ENCODE assay signal across 26 mouse cellular contexts in the genomic region with DNA sequence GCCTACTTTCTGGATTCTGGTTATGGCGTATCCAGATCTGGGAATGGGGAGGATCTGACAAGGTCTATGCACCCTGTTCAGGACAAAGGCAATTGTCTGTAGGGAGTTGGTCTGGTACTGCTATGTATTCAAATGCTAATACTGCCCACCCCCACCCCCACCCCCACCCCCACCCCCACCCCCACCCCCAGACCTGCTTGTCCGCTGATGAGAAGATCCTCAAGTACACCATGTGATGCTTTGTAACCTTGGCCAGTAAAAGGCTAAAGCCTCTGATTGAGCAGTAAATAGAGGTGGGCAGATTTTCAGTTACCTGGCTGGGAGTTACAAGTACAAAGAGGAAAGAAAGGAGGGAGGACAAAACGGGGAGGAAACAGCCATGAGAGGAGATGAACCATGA. TPM values are rescaled to one million over a fixed set of nuclear protein-coding genes. Genes with fewer than 3 reads are reported as not detected.
A peak's percentile ranks its signal among the peaks of the same experiment; 100 is the strongest.
DNase-seq lines count a peak whose midpoint lies in the region; ATAC-seq and TF ChIP-seq lines count a peak whose summit lies in the region.
"Had no signal": no experiment of that assay in that cellular context is flagged by ENCODE, and none has a peak within 500 bp of the region (broad histone marks: within the 10 kb centered on the region; RNA-seq: fewer than 3 reads in every experiment).

No protein-coding gene starts in this region.

- H3K4me1 ChIP-seq in embryonic facial prominence, embryonic 11.5 days (ENCODE audit: control insufficient read depth, insufficient read depth, low read length) = no peaks in the 10 kb centered on the region
- 0 out of 2 replicates have a peak, but pooled peaks cover 6% of the 10 kb centered on the region for H3K4me1 ChIP-seq in embryonic facial prominence, embryonic 10.5 days
- H3K4me1 ChIP-seq in neural tube, embryonic 11.5 days (ENCODE audit: control insufficient read depth, insufficient read depth, low read length) = no peaks in the 10 kb centered on the region
- H3K4me1 ChIP-seq in neural tube, embryonic 15.5 days = no peaks in the 10 kb centered on the region
- H3K4me1 ChIP-seq in olfactory bulb, adult 2 months (ENCODE audit: control insufficient read depth, insufficient read depth, low read length) = no peaks in the 10 kb centered on the region
- H3K4me1 ChIP-seq: embryonic facial prominence, embryonic 15.5 days; heart, embryonic 12.5 days had no signal

- H3K27ac ChIP-seq in embryonic facial prominence, embryonic 11.5 days (replicated peaks; ENCODE audit: low read depth, low read length) = no peak overlapping the region
- H3K27ac ChIP-seq in embryonic facial prominence, embryonic 10.5 days (replicated peaks) = no peak overlapping the region
- H3K27ac ChIP-seq in neural tube, embryonic 11.5 days (ENCODE audit: low read depth, low read length) = no peak overlapping the region
- H3K27ac ChIP-seq in neural tube, embryonic 15.5 days (replicated peaks) = no peak overlapping the region
- peak overlapping the region; percentile 72 for H3K27ac ChIP-seq in olfactory bulb, adult 2 months (ENCODE audit: insufficient read depth, low read depth, low read length)
- H3K27ac ChIP-seq: embryonic facial prominence, embryonic 15.5 days; forebrain, embryonic 10.5 days; hindbrain, embryonic 10.5 days; hindbrain, embryonic 15.5 days had no signal

- H3K4me2 ChIP-seq in embryonic facial prominence, embryonic 11.5 days (ENCODE audit: low read depth, low read length) = no peak overlapping the region
- no peak overlapping the region for H3K4me2 ChIP-seq in neural tube, embryonic 11.5 days (ENCODE audit: low read depth)
- H3K4me2 ChIP-seq in neural tube, embryonic 15.5 days = no peak overlapping the region
- H3K4me2 ChIP-seq: embryonic facial prominence, embryonic 15.5 days; heart, embryonic 12.5 days; hindbrain, embryonic 15.5 days had no signal

- H3K9ac ChIP-seq in embryonic facial prominence, embryonic 11.5 days (replicated peaks; ENCODE audit: low read length) = no peak overlapping the region
- no peak overlapping the region for H3K9ac ChIP-seq in neural tube, embryonic 11.5 days (ENCODE audit: low read length)
- H3K9ac ChIP-seq in neural tube, embryonic 15.5 days (replicated peaks) = no peak overlapping the region
- H3K9ac ChIP-seq: embryonic facial prominence, embryonic 15.5 days; heart, embryonic 12.5 days; hindbrain, embryonic 15.5 days had no signal

- TF ChIP-seq CTCF in olfactory bulb, adult 2 months (IDR thresholded peaks at IDR 0.05; ENCODE audit: insufficient read depth, low read depth, low read length) = no peak

- no peak overlapping the region for H3K4me3 ChIP-seq in embryonic facial prominence, embryonic 11.5 days (ENCODE audit: low read depth, low read length)
- no peak overlapping the region for H3K4me3 ChIP-seq in embryonic facial prominence, embryonic 10.5 days
- no peak overlapping the region for H3K4me3 ChIP-seq in neural tube, embryonic 11.5 days (ENCODE audit: low read depth, low read length)
- no peak overlapping the region for H3K4me3 ChIP-seq in neural tube, embryonic 15.5 days (replicated peaks)
- H3K4me3 ChIP-seq in olfactory bulb, adult 2 months (ENCODE audit: insufficient read depth, low read depth, low read length) = no peak overlapping the region
- H3K4me3 ChIP-seq: embryonic facial prominence, embryonic 15.5 days; erythroblast, embryonic 14.5 days; forebrain, embryonic 10.5 days; heart, embryonic 12.5 days; hindbrain, embryonic 10.5 days; hindbrain, embryonic 15.5 days had no signal

- DNase-seq in embryonic facial prominence, embryonic 11.5 days (ENCODE audit: low spot score) = no peak
- no peak for DNase-seq in embryonic facial prominence, embryonic 10.5 days (ENCODE audit: low spot score)
- DNase-seq in neural tube, embryonic 11.5 days (ENCODE audit: low spot score) = no peak
- peak; percentile 95 for DNase-seq in R1 (ENCODE audit: low read depth, low spot score)
- DNase-seq in cerebellum, adult 11 months = no peak
- no peak for DNase-seq in cerebellum, postnatal 10 days
- DNase-seq: adrenal gland, adult 2 months; adrenal gland, postnatal 25 days; B cell, adult 2 months; cerebellum, adult 2 months; cerebellum, postnatal 36 days; gastrocnemius, postnatal 10 days; heart, adult 18-20 months had no signal

- no peak for TF ChIP-seq POLR2A in olfactory bulb, adult 2 months (IDR thresholded peaks at IDR 0.05; ENCODE audit: insufficient read depth, low read depth, low read length)

- H3K27me3 ChIP-seq in embryonic facial prominence, embryonic 11.5 days (ENCODE audit: control insufficient read depth, insufficient read depth, low read length) = no peaks in the 10 kb centered on the region
- peaks cover 13% of the 10 kb centered on the region for H3K27me3 ChIP-seq in embryonic facial prominence, embryonic 10.5 days (replicated peaks; ENCODE audit: low read depth, poor library complexity, severe bottlenecking)
- H3K27me3 ChIP-seq in neural tube, embryonic 11.5 days (ENCODE audit: control insufficient read depth, insufficient read depth, low read length) = no peaks in the 10 kb centered on the region
- H3K27me3 ChIP-seq in neural tube, embryonic 15.5 days (replicated peaks) = 0 out of 2 replicates have a peak, but pooled peaks cover 3% of the 10 kb centered on the region
- H3K27me3 ChIP-seq: embryonic facial prominence, embryonic 15.5 days had no signal

- 39% methylated on average over 3 of the region's 3 CpGs for WGBS in embryonic facial prominence, embryonic 11.5 days
- 47% methylated on average over 3 of the region's 3 CpGs for WGBS in embryonic facial prominence, embryonic 10.5 days
- WGBS in neural tube, embryonic 11.5 days = 23% methylated on average over 3 of the region's 3 CpGs
- 21% methylated on average over 3 of the region's 3 CpGs for WGBS in neural tube, embryonic 15.5 days
- 45% methylated on average over 3 of the region's 3 CpGs for WGBS in olfactory bulb, adult 2 months

- H3K9me3 ChIP-seq in embryonic facial prominence, embryonic 11.5 days (replicated peaks; ENCODE audit: control insufficient read depth, low read length) = no peaks in the 10 kb centered on the region
- no peaks in the 10 kb centered on the region for H3K9me3 ChIP-seq in embryonic facial prominence, embryonic 10.5 days
- no peaks in the 10 kb centered on the region for H3K9me3 ChIP-seq in neural tube, embryonic 11.5 days (ENCODE audit: control insufficient read depth, low read length)
- no peaks in the 10 kb centered on the region for H3K9me3 ChIP-seq in neural tube, embryonic 15.5 days (replicated peaks)
- H3K9me3 ChIP-seq: embryonic facial prominence, embryonic 15.5 days; forebrain, embryonic 10.5 days; G1E; heart, embryonic 12.5 days; hindbrain, embryonic 10.5 days; hindbrain, embryonic 15.5 days had no signal

- 0 out of 2 replicates have a peak, but pooled peaks have one; percentile 44 for ATAC-seq in embryonic facial prominence, embryonic 11.5 days (replicated peaks; ENCODE audit: insufficient number of reproducible peaks, low FRiP score, low TSS enrichment, low read depth)
- ATAC-seq in neural tube, embryonic 11.5 days (ENCODE audit: insufficient read depth, low FRiP score, low TSS enrichment) = peak; percentile 63; the same call in 1 of the 2 replicates
- no peak for ATAC-seq in neural tube, embryonic 15.5 days (ENCODE audit: low FRiP score)
- ATAC-seq: CD4-positive, CD25-positive, alpha-beta regulatory T cell, adult 4 months; forebrain, embryonic 16.5 days; inflammation-experienced regulatory T-cells, adult 6 months; intestine, postnatal 0 days had no signal

- H3K36me3 ChIP-seq in embryonic facial prominence, embryonic 11.5 days (replicated peaks; ENCODE audit: control insufficient read depth, insufficient read depth, low read depth, low read length) = no peaks in the 10 kb centered on the region
- no peaks in the 10 kb centered on the region for H3K36me3 ChIP-seq in embryonic facial prominence, embryonic 10.5 days (replicated peaks)
- H3K36me3 ChIP-seq in neural tube, embryonic 11.5 days (ENCODE audit: control insufficient read depth, insufficient read depth, low read length) = no peaks in the 10 kb centered on the region
- no peaks in the 10 kb centered on the region for H3K36me3 ChIP-seq in neural tube, embryonic 15.5 days
- H3K36me3 ChIP-seq: embryonic facial prominence, embryonic 15.5 days; forebrain, embryonic 10.5 days; G1E; heart, embryonic 12.5 days; hindbrain, embryonic 10.5 days; hindbrain, embryonic 15.5 days had no signal

RNA-seq across cellular contexts. Expression of a gene that starts 21.9 kb away (rescaled TPM):
- polyA plus RNA-seq in embryonic facial prominence, embryonic 11.5 days (2014; fragmentation: Nextera tagmentation; extraction: Ambion mirVana) = 33.8 and 35.3 TPM in 2 replicates
- 28.5 and 29.5 TPM in 2 replicates for polyA plus RNA-seq in embryonic facial prominence, embryonic 10.5 days (2016; fragmentation: Nextera tagmentation; extraction: Ambion mirVana)
- 34.2 and 39.2 TPM in 2 replicates for polyA plus RNA-seq in neural tube, embryonic 11.5 days (2014; fragmentation: Nextera tagmentation; extraction: Ambion mirVana)
- polyA plus RNA-seq in neural tube, embryonic 15.5 days (2015; fragmentation: Nextera tagmentation; extraction: Ambion mirVana) = 13.1 TPM in 2 replicates
- 46.7 TPM in 1 of 2 replicates, not detected in the other for polyA plus RNA-seq in olfactory bulb, adult 2 months (2012; ENCODE audit: insufficient read depth, insufficient read length, low replicate concordance, missing spikeins)
